Mouse (Mus musculus) lung, postnatal 14 days (tissue): ENCODE results near the gene Narfl.

Source experiments
- DNase-seq: peaks from one replicate; pipeline ENCODE4 v3.0.0; 2021

Narfl gene

DNA sequence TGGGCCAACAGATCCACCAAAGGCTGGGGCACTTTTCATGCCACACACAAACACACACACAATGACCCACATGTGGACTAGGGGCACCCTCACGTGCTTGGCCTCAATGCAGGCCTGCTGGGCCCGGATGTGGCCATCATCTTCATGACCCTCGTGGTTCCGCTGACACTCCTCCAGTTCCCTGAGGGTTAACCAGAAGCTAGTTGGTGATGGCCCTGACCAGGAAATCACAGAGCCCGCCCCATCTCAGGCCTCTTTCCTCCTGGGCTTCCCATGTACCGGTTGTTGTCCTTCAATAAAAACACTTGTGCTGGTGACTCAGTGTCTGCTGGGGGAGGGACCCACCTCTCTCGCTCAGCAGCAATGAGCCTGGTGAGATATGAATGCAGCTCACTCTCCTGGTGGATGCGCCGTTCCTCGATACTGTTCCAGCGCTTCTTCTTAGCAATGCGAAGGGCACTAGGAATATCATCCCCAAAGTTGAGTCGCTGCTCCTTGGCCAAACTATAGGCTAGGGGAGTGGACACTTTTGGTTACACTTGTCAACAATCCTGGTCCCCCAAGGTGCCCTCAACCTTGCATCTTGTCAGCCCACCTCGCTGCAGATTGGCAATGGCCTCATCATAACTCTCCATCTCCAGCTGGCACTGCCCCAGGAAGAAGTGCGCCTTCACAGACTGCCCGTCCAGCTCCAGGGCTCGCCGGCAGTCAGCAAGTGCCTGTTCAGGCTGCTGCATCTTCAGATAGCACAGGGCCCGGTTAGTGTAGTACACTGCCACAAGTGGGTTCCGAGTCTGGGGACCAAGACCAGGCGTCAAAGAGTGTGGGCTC lies 58.1 kb downstream of the Narfl start:
- DNase-seq = no peak

DNA sequence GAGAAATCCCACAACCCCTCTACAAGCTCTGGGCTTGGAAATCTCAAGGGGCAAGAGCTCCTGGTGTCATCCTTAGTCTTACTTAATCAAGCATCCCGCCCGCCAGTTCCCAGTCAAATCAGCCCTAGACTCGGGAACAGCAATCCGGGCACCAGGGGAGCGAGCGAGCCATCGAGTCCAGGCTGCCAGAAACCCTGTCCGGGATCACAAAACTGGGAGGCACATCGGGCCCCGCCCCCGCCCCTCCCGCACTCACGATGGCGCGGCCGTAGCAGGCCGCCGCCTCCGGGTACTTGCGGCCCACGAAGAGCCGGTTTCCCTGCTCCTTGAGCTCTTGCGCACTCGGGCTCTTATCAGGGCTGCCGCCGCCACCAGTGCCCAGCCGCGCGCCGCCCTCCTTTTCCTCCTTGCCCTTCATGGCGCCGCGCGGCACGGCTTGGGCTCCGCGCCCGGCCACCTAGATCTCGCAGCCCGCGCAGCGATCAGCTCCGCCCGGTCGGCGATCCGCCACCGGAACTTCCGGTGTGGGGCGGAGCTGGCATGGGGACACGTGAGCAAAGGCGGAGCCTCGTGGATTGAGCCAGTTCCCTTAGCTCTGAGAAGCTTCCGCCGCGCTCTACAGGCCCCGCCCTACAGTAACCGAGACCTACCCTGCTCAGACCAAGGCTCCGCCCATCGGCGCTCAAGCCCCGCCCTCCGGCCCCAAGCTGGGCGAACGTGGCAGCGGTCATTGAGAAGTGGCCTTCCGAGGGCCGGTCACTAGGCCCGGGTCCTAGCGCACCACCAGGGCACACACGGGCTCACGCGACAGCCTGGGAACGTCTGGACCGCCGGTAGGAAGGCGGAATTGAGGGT lies 59.1 kb downstream of the Narfl start:
- peak; percentile 100 for DNase-seq
